Mouse (Mus musculus) liver, postnatal 0 days (tissue): ENCODE measurements around the gene Fgfr1op2.

Experiments used
- CTCF ChIP-seq: sonication (generic); IDR thresholded peaks from 2 replicates; pipeline ENCODE4 v1.5.1; 2016; ENCODE audit warnings: antibody characterized with exemption, low read depth
- EP300 ChIP-seq: IDR thresholded peaks from 2 replicates; pipeline ENCODE4 v1.6.1; 2016; ENCODE audit warnings: antibody characterized with exemption, low read depth, mild to moderate bottlenecking

GRCm38 (mm10) chr6:146633097-146633496 lies 56.1 kb downstream of the Fgfr1op2 start:
- TF ChIP-seq CTCF (no peak), EP300 (no peak)
